ENCODE assay signal across 29 mouse cellular contexts in the genomic region with DNA sequence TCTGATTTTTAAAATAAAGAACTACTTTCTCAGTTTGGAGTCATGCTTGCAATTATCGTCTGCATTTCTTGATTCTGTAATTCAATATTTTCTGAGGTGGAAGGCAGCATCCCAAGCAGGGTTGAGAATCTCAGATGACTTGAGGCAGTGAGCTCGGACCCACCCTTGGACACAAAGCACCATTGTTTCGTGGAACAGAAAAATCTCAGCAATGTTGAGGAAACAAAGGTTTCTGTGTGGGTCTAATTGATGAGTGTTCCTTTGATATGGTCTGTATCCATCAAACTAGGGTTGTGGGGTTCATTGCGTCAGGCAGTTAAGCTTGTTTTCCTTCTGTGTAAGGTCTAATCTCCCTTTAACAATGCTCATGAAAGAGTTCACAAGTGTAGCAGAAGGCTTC. TPM values are rescaled to one million over a fixed set of nuclear protein-coding genes. Genes with fewer than 3 reads are reported as not detected.
DNase-seq lines count a peak whose midpoint lies in the region; ATAC-seq lines count a peak whose summit lies in the region.
"Had no signal": no experiment of that assay in that cellular context is flagged by ENCODE, and none has a peak within 500 bp of the region (broad histone marks: within the 10 kb centered on the region; RNA-seq: fewer than 3 reads in every experiment).

No protein-coding gene starts in this region.

- no peaks in the 10 kb centered on the region for H3K4me1 ChIP-seq in embryonic facial prominence, embryonic 14.5 days (ENCODE audit: control insufficient read depth, insufficient read depth, low read length)
- no peaks in the 10 kb centered on the region for H3K4me1 ChIP-seq in stomach, embryonic 14.5 days (ENCODE audit: control insufficient read depth, insufficient read depth, low read length)
- H3K4me1 ChIP-seq: embryonic facial prominence, embryonic 13.5 days; forebrain, embryonic 15.5 days; heart, embryonic 13.5 days; hindbrain, embryonic 13.5 days; limb, embryonic 12.5 days; midbrain, embryonic 13.5 days had no signal

- peak; percentile 91 for DNase-seq in Muller cell, postnatal 12 days (ENCODE audit: inconsistent ontology term)
- peak; percentile 56 for DNase-seq in ZHBTc4 (ENCODE audit: low read depth, low spot score)
- peak; percentile 32 for DNase-seq in embryonic facial prominence, embryonic 14.5 days (ENCODE audit: low spot score)
- no peak for DNase-seq in adrenal gland, postnatal 10 days
- DNase-seq in cerebellum, adult 11-12 months = no peak
- DNase-seq in left cerebral cortex, adult 18-20 months (ENCODE audit: low spot score in 2 of 2) = no peak
- DNase-seq: cerebellum, adult 2 months; cerebellum, postnatal 36 days; gastrocnemius, postnatal 36 days; heart, adult 2 months; heart, postnatal 14 days; kidney, adult 18-20 months; kidney, postnatal 4 days; liver, postnatal 0 days; lung, postnatal 10 days; thymus, adult 18-20 months; thymus, postnatal 4 days had no signal

- H3K4me2 ChIP-seq in embryonic facial prominence, embryonic 14.5 days (ENCODE audit: low read depth, low read length) = no peak overlapping the region
- H3K4me2 ChIP-seq in stomach, embryonic 14.5 days (replicated peaks; ENCODE audit: low read depth, low read length) = no peak overlapping the region
- H3K4me2 ChIP-seq: embryonic facial prominence, embryonic 13.5 days; forebrain, embryonic 15.5 days; heart, embryonic 13.5 days; hindbrain, embryonic 13.5 days; limb, embryonic 12.5 days; liver, embryonic 11.5 days; midbrain, embryonic 13.5 days had no signal

- H3K9ac ChIP-seq in embryonic facial prominence, embryonic 14.5 days (ENCODE audit: low read depth, low read length) = no peak overlapping the region
- no peak overlapping the region for H3K9ac ChIP-seq in stomach, embryonic 14.5 days (replicated peaks; ENCODE audit: low read depth, low read length)
- H3K9ac ChIP-seq: embryonic facial prominence, embryonic 13.5 days; forebrain, embryonic 15.5 days; heart, embryonic 13.5 days; hindbrain, embryonic 13.5 days; limb, embryonic 12.5 days; liver, postnatal 0 days; midbrain, embryonic 13.5 days had no signal

- no peaks in the 10 kb centered on the region for H3K36me3 ChIP-seq in embryonic facial prominence, embryonic 14.5 days (ENCODE audit: control insufficient read depth, insufficient read depth, low read length)
- H3K36me3 ChIP-seq in stomach, embryonic 14.5 days (ENCODE audit: control insufficient read depth, insufficient read depth, low read length) = no peaks in the 10 kb centered on the region
- H3K36me3 ChIP-seq: embryonic facial prominence, embryonic 13.5 days; forebrain, embryonic 15.5 days; heart, embryonic 13.5 days; hindbrain, embryonic 13.5 days; limb, embryonic 12.5 days; midbrain, embryonic 13.5 days had no signal

- ATAC-seq in embryonic facial prominence, embryonic 14.5 days (ENCODE audit: low read depth) = peak; percentile 55; the same call in 1 of the 2 replicates
- ATAC-seq in stomach, embryonic 14.5 days (ENCODE audit: insufficient number of reproducible peaks, insufficient read depth, low FRiP score, low read depth) = 0 out of 2 replicates have a peak, but pooled peaks have one; percentile 23
- ATAC-seq: forebrain, embryonic 15.5 days; liver, postnatal 0 days; midbrain, embryonic 13.5 days had no signal

- H3K4me3 ChIP-seq in embryonic facial prominence, embryonic 14.5 days (ENCODE audit: low read depth, low read length) = no peak overlapping the region
- H3K4me3 ChIP-seq in stomach, embryonic 14.5 days (ENCODE audit: low read depth, low read length) = no peak overlapping the region
- H3K4me3 ChIP-seq: embryonic facial prominence, embryonic 13.5 days; forebrain, embryonic 15.5 days; heart, adult 2 months; heart, embryonic 13.5 days; hindbrain, embryonic 13.5 days; limb, embryonic 12.5 days; midbrain, embryonic 13.5 days had no signal

- no peaks in the 10 kb centered on the region for H3K27me3 ChIP-seq in embryonic facial prominence, embryonic 14.5 days (replicated peaks; ENCODE audit: control insufficient read depth, insufficient read depth, low read length)
- no peaks in the 10 kb centered on the region for H3K27me3 ChIP-seq in stomach, embryonic 14.5 days (ENCODE audit: control insufficient read depth, insufficient read depth, low read length)
- H3K27me3 ChIP-seq: embryonic facial prominence, embryonic 13.5 days; forebrain, embryonic 15.5 days; heart, embryonic 13.5 days; hindbrain, embryonic 13.5 days; limb, embryonic 12.5 days; midbrain, embryonic 13.5 days had no signal

- H3K27ac ChIP-seq in embryonic facial prominence, embryonic 14.5 days (replicated peaks; ENCODE audit: low read depth, low read length) = no peak overlapping the region
- H3K27ac ChIP-seq in stomach, embryonic 14.5 days (ENCODE audit: low read length) = no peak overlapping the region
- H3K27ac ChIP-seq: embryonic facial prominence, embryonic 13.5 days; forebrain, embryonic 15.5 days; heart, adult 2 months; heart, embryonic 13.5 days; hindbrain, embryonic 13.5 days; limb, embryonic 12.5 days; midbrain, embryonic 13.5 days had no signal

- no peaks in the 10 kb centered on the region for H3K9me3 ChIP-seq in embryonic facial prominence, embryonic 14.5 days (ENCODE audit: control insufficient read depth, low read length)
- H3K9me3 ChIP-seq in stomach, embryonic 14.5 days (ENCODE audit: control insufficient read depth, low read depth, low read length) = no peaks in the 10 kb centered on the region
- H3K9me3 ChIP-seq: embryonic facial prominence, embryonic 13.5 days; forebrain, embryonic 15.5 days; heart, embryonic 13.5 days; hindbrain, embryonic 13.5 days; limb, embryonic 12.5 days; midbrain, embryonic 13.5 days had no signal

- WGBS in embryonic facial prominence, embryonic 14.5 days = 33% methylated on average over 4 of the region's 4 CpGs
- 57% methylated on average over 4 of the region's 4 CpGs for WGBS in stomach, embryonic 14.5 days

RNA-seq across cellular contexts. Expression of gene Sostdc1, which starts 30.2 kb away (rescaled TPM):
- polyA plus RNA-seq in embryonic facial prominence, embryonic 14.5 days (2014; fragmentation: Nextera tagmentation; extraction: Ambion mirVana) = 82.8 and 83.5 TPM in 2 replicates
- polyA plus RNA-seq in stomach, embryonic 14.5 days (2014; fragmentation: Nextera tagmentation; extraction: Ambion mirVana) = 7.8 and 8.3 TPM in 2 replicates
- 1 to 10 TPM; 2.1 to 5.1 TPM for total RNA-seq in adrenal gland, postnatal 10 days (2021)
- 1 to 10 TPM; 1.1 to 1.4 TPM for total RNA-seq in left cerebral cortex, adult 18-20 months (2021)
- total RNA-seq: megakaryocyte progenitor cell, adult 5-6 weeks; monocyte, adult 5-6 weeks; neutrophil, adult 5-6 weeks had no signal
- polyA plus RNA-seq: C2C12 had no signal

RNA-seq across cellular contexts. Expression of gene Ispd, which starts 37.1 kb away (rescaled TPM):
- polyA plus RNA-seq in embryonic facial prominence, embryonic 14.5 days (2014; fragmentation: Nextera tagmentation; extraction: Ambion mirVana) = 11.4 and 13.6 TPM in 2 replicates
- polyA plus RNA-seq in stomach, embryonic 14.5 days (2014; fragmentation: Nextera tagmentation; extraction: Ambion mirVana) = 12.4 and 13.7 TPM in 2 replicates
- total RNA-seq in adrenal gland, postnatal 10 days (2021) = 1 to 10 TPM; 7.4 to 8.6 TPM
- total RNA-seq in left cerebral cortex, adult 18-20 months (2021) = 10 to 100 TPM; 11.4 to 12.6 TPM
- total RNA-seq: monocyte, adult 5-6 weeks had no signal

RNA-seq across cellular contexts. Expression of gene D630036H23Rik, which starts 37.9 kb away (rescaled TPM):
- polyA plus RNA-seq in embryonic facial prominence, embryonic 14.5 days (2014; fragmentation: Nextera tagmentation; extraction: Ambion mirVana) = 1.3 and 3.3 TPM in 2 replicates
- polyA plus RNA-seq in stomach, embryonic 14.5 days (2014; fragmentation: Nextera tagmentation; extraction: Ambion mirVana) = 2.1 and 2.7 TPM in 2 replicates
- total RNA-seq in adrenal gland, postnatal 10 days (2021) = 1 to 10 TPM; 1.1 to 1.3 TPM
- total RNA-seq in left cerebral cortex, adult 18-20 months (2021) = 1 to 10 TPM; 1.6 to 2.5 TPM
- total RNA-seq: monocyte, adult 5-6 weeks; neutrophil, adult 5-6 weeks had no signal

Comparison
In these comparisons a context has a peak if more than half of its experiments do, and no peak if none do; other contexts are left out.
1. DNase-seq: peak in Muller cell, postnatal 12 days (single experiment), ZHBTc4 (single experiment) and embryonic facial prominence, embryonic 14.5 days (single experiment); none in adrenal gland, postnatal 10 days (single experiment), cerebellum, adult 11-12 months (single experiment) and left cerebral cortex, adult 18-20 months (0 of 2).